Mouse (Mus musculus): ENCODE data around the gene Trappc5. TPM values are rescaled to one million over a fixed set of nuclear protein-coding genes. Genes with fewer than 3 reads are reported as not detected.

Trappc5 gene
- polyA plus RNA-seq, 1 experiment from 2014 or later = 47.2 TPM

DNA sequence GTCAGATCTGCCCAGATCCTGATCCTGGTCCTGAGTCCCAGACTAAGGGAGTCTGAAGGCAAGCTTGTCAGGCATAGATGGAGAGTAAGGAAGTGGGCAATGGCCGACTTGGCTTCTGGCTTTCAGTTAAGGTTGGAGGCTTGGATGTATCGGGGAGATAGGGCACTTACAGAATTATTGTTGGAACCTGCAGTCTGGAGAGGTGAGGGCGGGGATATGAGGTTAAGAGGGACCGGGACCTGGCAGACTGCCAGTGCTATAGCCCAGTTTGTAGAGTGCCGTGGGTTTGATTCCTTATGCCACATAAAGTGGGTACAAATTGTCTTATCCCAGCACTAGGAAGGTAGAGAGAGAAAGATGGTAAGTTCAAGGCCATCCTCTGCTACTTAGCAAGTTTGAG is 3.6 kb downstream of the Trappc5 start:
- Histone ChIP-seq H3K9me3 (replicated peaks) (no peaks in the 10 kb centered on the region), H3K4me1 (peaks cover 15% of the 10 kb centered on the region), H3K27ac (replicated peaks) (no peak overlapping the region), H3K27me3 (ENCODE audit: low read depth, poor library complexity, severe bottlenecking) (no peaks in the 10 kb centered on the region), H3K4me3 (no peak overlapping the region), H3K36me3 (peaks cover 51% of the 10 kb centered on the region)
- DNase-seq (ENCODE audit: low spot score) = no peak
- WGBS = 95% methylated on average over 5 of the region's 5 CpGs

DNA sequence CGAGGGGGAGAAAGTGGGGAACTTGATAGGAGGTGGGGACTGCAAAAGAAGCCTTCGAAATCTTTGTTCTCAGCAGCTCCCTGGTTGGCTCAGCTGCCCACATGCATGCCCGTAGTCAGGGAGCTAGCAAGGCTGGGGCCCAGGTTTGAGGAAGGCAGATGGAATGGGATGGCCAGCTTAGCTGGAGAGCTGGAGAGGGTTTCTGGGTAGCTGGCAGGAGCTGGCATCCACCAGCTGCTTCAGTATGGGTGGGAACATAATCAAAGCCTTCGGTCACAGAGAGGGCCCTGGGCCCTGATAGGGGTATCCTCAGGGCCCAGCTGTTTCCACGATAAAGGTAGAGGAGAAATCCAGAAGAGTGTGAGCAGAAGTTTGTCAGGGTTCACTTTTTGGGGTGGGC is 6.3 kb downstream of the Trappc5 start:
- H3K27me3 ChIP-seq (ENCODE audit: low read depth, poor library complexity, severe bottlenecking) = no peaks in the 10 kb centered on the region
- H3K27ac ChIP-seq (replicated peaks) = no peak overlapping the region
- H3K4me3 ChIP-seq = no peak overlapping the region
- no peak for DNase-seq (ENCODE audit: low spot score)
- WGBS = 87% methylated on average over 5 of the region's 5 CpGs
- H3K36me3 ChIP-seq = peaks cover 51% of the 10 kb centered on the region
- H3K9me3 ChIP-seq (replicated peaks) = no peaks in the 10 kb centered on the region
- H3K4me1 ChIP-seq = peaks cover 6% of the 10 kb centered on the region

DNA sequence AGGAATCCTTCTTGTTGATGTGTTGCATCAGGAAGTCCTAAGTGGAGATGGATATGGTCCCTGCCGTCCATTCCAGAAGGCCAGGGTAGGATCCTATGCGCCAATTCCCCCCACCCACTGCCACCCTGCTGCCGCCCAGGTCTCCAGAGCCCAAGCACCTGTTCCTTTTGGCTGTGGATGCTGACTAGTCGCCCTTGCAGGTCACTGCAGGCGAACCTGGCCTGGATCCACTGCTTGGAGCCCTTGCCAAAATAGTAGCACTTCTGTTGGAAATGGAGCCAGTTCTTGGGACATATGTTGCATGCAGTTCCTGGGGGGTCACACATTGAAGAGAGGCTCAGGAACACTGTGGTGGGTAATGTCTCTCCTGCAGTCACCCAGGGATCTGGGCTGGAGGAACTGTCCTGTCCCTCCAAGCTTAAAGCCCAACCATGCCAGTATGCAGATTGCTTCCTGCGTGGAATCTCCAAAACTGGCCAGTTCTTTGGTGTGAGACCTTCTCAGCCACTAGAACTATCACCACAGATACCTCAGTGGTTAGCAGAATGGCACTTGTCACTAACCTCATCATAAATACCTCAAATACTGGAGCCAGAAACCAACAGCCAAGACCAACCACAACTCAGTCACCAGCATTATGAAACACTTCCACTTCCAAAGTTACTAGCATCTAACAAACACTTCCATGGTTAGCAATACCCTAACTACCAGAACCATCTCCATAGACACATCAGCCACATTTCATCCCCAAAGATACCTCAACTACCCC is 7.5 kb downstream of the Trappc5 start:
- 81% methylated on average over 6 of the region's 6 CpGs for WGBS

DNA sequence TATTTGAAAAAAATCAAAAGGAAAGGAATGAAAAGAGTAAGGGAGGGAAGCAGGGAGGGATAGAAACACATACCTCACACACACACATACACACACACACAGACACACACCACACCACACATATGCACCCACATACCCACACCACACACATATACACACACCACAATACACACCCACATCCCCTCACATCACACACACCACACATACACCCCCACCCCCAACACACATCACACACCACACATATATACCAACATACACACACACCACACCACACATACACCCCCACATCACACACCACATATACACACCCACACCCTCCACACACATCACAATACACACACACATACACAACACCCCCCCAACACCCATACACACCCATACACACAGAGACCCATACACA is 8.4 kb downstream of the Trappc5 start:
- H3K27me3 ChIP-seq (ENCODE audit: low read depth, poor library complexity, severe bottlenecking) = no peaks in the 10 kb centered on the region
- H3K36me3 ChIP-seq = peaks cover 39% of the 10 kb centered on the region
- no peak overlapping the region for H3K4me3 ChIP-seq
- H3K27ac ChIP-seq (replicated peaks) = no peak overlapping the region
- no peak for DNase-seq (ENCODE audit: low spot score)
- no peaks in the 10 kb centered on the region for H3K4me1 ChIP-seq
- H3K9me3 ChIP-seq (replicated peaks) = no peaks in the 10 kb centered on the region

More for the DNA sequence above, 7.5 kb downstream of the Trappc5 start:
- Histone ChIP-seq H3K4me3 (no peak overlapping the region), H3K36me3 (peaks cover 48% of the 10 kb centered on the region), H3K9me3 (replicated peaks) (no peaks in the 10 kb centered on the region), H3K27me3 (ENCODE audit: low read depth, poor library complexity, severe bottlenecking) (no peaks in the 10 kb centered on the region), H3K27ac (replicated peaks) (no peak overlapping the region), H3K4me1 (no peaks in the 10 kb centered on the region)
- DNase-seq (ENCODE audit: low spot score) = no peak

DNA sequence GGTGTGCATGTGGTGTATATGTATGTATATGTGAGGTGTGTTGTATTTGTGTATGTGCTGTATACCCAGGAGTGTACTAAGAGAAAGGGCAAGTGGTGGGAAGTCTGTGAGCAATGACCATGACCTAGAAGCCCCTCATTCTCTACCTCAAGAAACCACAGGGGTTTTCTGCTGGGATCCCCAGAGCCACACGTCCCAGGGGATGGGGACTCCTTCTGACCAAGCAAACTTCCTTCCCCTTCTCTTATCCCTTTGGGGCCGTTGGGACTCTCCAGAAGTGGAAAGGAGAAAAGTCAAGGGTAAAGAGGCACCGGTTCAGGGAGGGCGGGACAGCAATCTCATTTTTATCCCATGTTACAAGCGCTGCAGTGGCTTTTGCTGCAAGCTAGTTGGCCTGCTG is 9.3 kb downstream of the Trappc5 start:
- Histone ChIP-seq H3K27ac (replicated peaks) (no peak overlapping the region), H3K27me3 (ENCODE audit: low read depth, poor library complexity, severe bottlenecking) (no peaks in the 10 kb centered on the region), H3K36me3 (peaks cover 30% of the 10 kb centered on the region), H3K9me3 (replicated peaks) (no peaks in the 10 kb centered on the region), H3K4me3 (no peak overlapping the region), H3K4me1 (no peaks in the 10 kb centered on the region)
- 74% methylated on average over 5 of the region's 5 CpGs for WGBS
- DNase-seq (ENCODE audit: low spot score) = no peak

DNA sequence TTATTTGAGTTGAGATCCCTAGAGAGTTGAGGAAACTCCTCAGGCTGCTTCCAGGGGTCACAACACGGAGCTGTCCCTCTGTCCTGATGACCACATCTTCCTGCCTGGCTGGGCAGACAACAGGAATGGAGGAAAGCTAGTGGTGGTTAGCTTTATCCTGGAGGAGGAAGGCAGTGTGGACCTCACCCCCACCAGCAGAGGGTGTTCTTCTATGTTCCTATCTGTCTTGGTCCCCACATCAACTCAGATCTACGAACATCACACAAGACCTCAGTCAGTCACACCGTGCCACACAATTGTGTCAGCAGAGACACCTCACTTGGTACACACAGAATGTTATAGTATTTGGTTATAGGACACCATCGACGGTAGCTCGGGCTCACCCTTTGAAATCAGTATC is 11.4 kb downstream of the Trappc5 start:
- no peak for DNase-seq (ENCODE audit: low spot score)
- H3K27ac ChIP-seq (replicated peaks) = no peak overlapping the region
- H3K4me1 ChIP-seq = no peaks in the 10 kb centered on the region
- H3K4me3 ChIP-seq = no peak overlapping the region
- WGBS = 80% methylated on average over 6 of the region's 6 CpGs
- H3K36me3 ChIP-seq = peaks cover 9% of the 10 kb centered on the region
- no peaks in the 10 kb centered on the region for H3K9me3 ChIP-seq (replicated peaks)
- no peaks in the 10 kb centered on the region for H3K27me3 ChIP-seq (ENCODE audit: low read depth, poor library complexity, severe bottlenecking)

DNA sequence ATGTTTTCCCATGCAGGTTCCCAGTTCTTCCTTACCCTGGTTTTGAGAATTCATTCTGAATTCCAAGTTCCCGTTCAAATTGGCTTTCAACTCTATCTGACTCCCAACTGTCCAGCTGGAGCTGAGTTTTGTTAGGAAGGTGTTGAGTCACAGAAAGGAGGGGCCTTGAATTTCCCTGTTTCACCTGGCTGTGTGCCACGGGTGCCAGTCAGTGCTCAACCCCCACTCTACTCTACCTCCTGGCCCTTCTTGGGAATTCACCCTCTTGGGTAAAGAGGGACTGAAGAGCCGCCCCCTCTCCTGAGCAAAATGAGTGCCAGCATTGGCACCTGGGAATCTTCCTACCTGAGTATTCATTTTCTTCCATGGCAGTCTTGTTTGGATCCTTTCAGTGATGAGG is 14.7 kb downstream of the Trappc5 start:
- 79% methylated on average over 3 of the region's 3 CpGs for WGBS
- no peaks in the 10 kb centered on the region for H3K27me3 ChIP-seq (ENCODE audit: low read depth, poor library complexity, severe bottlenecking)

DNA sequence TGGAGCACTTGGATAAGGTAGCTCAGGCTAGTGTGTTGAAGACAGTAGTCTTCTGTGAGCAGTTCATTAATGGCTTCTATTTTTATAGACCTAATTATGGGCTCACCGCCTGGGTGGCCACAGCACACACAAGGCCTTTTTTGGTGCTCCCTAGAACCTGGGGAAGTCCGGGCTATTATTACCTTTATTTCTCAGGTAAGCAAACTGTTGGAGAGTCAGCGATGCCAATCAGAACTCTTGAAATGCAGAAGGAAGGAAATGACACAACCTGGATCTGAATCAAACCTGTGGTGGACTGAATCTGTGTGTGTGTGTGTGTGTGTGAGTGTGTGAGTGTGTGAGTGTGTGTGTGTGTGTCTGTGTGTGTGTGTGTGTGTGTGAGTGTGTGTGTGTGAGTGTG is 18.0 kb downstream of the Trappc5 start, which contains the start of gene Fcer2a:
TSS of gene Fcer2a (minus strand) at position 55 of the 400 bp plus-strand sequence.
- no peak within 1 kb of the TSS for H3K4me3 ChIP-seq
- H3K27me3 ChIP-seq (ENCODE audit: low read depth, poor library complexity, severe bottlenecking) = no peaks in the 10 kb centered on the region
- H3K9me3 ChIP-seq (replicated peaks) = no peaks in the 10 kb centered on the region; the same call in 1 of the 2 replicates
- no peak within 1 kb of the TSS for H3K27ac ChIP-seq (replicated peaks)
- 89% methylated on average over 3 of the region's 3 CpGs for WGBS
- H3K4me1 ChIP-seq = no peaks in the 10 kb centered on the region
- DNase-seq (ENCODE audit: low spot score) = no peak
- H3K36me3 ChIP-seq = no peaks in the 10 kb centered on the region

More for the DNA sequence above, 14.7 kb downstream of the Trappc5 start:
- H3K9me3 ChIP-seq (replicated peaks) = no peaks in the 10 kb centered on the region; the same call in 1 of the 2 replicates
- DNase-seq (ENCODE audit: low spot score) = no peak
- no peaks in the 10 kb centered on the region for H3K4me1 ChIP-seq
- H3K36me3 ChIP-seq = no peaks in the 10 kb centered on the region
- H3K4me3 ChIP-seq = no peak overlapping the region
- H3K27ac ChIP-seq (replicated peaks) = no peak overlapping the region

DNA sequence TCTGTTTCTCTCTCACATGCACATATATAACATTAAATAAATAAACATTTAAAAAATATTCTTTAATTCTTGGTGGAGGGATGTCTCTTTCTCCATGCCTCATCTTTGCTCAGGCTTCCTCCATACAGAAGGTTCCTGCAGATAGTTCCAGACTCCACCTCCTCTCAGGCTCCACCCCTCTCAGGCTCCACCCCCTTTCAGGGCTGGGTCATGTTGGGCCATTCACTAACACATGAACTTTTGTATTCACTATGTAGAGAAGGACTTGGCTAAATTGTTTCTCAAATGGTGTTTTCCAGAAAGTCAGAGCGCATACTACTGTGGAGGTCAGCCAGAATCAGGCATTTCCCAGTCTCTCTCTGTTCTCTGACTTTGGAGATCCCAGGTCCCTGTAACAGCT is 25.4 kb downstream of the Trappc5 start:
- no peaks in the 10 kb centered on the region for H3K9me3 ChIP-seq (replicated peaks)
- H3K4me3 ChIP-seq = no peak overlapping the region
- no peaks in the 10 kb centered on the region for H3K4me1 ChIP-seq
- no peak for DNase-seq (ENCODE audit: low spot score)
- WGBS = 93% methylated on average over 1 of the region's 1 CpGs
- no peaks in the 10 kb centered on the region for H3K36me3 ChIP-seq
- H3K27ac ChIP-seq (replicated peaks) = no peak overlapping the region
- H3K27me3 ChIP-seq (ENCODE audit: low read depth, poor library complexity, severe bottlenecking) = no peaks in the 10 kb centered on the region

DNA sequence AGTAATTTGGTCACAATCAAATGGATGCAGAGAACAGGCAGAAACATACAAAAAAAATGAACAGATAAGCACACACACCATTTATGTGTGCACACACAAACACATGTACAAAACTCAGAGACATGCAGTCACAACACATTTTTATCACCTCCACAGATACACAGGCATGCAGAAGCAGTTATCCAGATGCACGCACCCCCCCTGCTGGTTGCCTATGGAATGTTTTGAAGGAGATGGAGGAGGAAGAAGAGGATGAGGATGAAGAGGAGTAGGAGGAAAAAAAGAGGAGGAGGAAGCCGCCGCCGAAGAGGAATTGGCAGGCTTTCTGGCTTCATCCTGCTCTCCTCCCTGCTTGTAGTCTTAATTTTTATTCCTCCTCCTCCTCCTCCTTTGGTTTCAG is 29.6 kb downstream of the Trappc5 start:
- no peaks in the 10 kb centered on the region for H3K4me1 ChIP-seq
- no peak overlapping the region for H3K27ac ChIP-seq (replicated peaks)
- WGBS = 60% methylated on average over 4 of the region's 4 CpGs
- H3K9me3 ChIP-seq (replicated peaks) = no peaks in the 10 kb centered on the region
- DNase-seq (ENCODE audit: low spot score) = no peak
- H3K4me3 ChIP-seq = no peak overlapping the region
- no peaks in the 10 kb centered on the region for H3K27me3 ChIP-seq (ENCODE audit: low read depth, poor library complexity, severe bottlenecking)
- H3K36me3 ChIP-seq = no peaks in the 10 kb centered on the region

DNA sequence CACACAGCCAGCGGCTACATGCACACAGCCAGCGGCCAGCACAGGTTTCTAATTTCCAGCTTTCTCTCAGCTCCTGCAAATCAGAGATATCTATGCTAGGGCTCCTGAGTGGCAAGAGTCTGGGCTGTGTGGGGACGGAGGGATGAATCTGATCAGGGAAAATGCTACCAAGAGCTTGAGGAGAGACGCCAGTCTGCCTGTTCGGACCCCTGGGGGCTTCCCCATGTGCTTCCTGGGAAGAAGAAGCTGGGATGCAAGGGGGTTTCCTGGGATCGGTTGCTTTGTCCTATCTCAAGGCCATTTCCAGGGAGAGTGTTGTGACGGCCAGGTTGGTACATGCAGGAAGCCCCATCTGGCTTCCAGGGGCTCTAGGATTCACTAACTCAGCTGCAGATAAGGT is 31.5 kb downstream of the Trappc5 start:
- no peaks in the 10 kb centered on the region for H3K27me3 ChIP-seq (ENCODE audit: low read depth, poor library complexity, severe bottlenecking)
- DNase-seq (ENCODE audit: low spot score) = no peak
- H3K4me1 ChIP-seq = no peaks in the 10 kb centered on the region
- H3K4me3 ChIP-seq = no peak overlapping the region
- no peaks in the 10 kb centered on the region for H3K9me3 ChIP-seq (replicated peaks)
- no peak overlapping the region for H3K27ac ChIP-seq (replicated peaks)
- H3K36me3 ChIP-seq = no peaks in the 10 kb centered on the region
- WGBS = 72% methylated on average over 7 of the region's 7 CpGs

DNA sequence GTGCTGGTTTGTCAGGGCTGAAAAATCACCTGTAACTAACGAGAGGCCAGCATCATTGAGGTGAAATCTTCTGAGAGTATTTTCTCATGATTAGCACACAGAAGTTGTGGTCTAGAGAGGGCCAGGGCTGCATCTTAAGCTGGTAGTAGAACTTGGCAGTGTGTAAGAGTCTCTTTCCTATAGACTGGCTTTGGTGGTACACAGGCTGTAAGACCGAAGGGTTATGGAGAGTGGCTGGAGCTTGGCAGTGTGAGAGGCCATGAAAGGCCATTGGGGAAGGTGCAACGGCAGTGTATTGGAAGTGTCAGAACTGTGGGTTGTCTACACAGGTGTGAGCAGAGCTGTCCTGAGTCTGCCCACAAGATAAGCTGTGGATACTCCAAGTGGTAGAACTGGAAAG is 34.2 kb downstream of the Trappc5 start:
- no peak for DNase-seq (ENCODE audit: low spot score)
- Histone ChIP-seq H3K36me3 (no peaks in the 10 kb centered on the region), H3K27ac (replicated peaks) (no peak overlapping the region), H3K9me3 (replicated peaks) (no peaks in the 10 kb centered on the region), H3K4me3 (no peak overlapping the region), H3K27me3 (ENCODE audit: low read depth, poor library complexity, severe bottlenecking) (no peaks in the 10 kb centered on the region), H3K4me1 (no peaks in the 10 kb centered on the region)
- WGBS = 87% methylated on average over 3 of the region's 3 CpGs

DNA sequence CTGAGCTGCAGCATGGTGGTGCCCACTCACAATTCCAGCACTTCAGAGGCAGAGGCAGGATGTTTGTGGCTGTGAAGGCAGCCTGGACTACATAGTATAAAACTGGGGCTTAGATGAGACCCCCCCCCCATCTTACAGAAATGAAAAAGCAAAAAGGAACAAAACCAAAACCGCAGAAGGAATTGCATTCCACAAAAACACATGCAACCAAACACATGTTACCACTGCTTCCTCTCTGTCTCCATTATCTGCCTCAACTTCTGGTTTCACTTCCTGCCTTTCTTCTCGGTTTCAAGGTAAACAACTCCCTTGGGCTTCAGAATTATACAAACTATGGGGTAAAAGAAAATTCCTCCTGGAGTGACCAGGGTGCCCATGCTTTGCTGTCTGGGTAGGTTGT is 35.5 kb downstream of the Trappc5 start:
- Histone ChIP-seq H3K27me3 (ENCODE audit: low read depth, poor library complexity, severe bottlenecking) (no peaks in the 10 kb centered on the region), H3K4me3 (no peak overlapping the region), H3K36me3 (no peaks in the 10 kb centered on the region), H3K27ac (replicated peaks) (no peak overlapping the region), H3K9me3 (replicated peaks) (no peaks in the 10 kb centered on the region), H3K4me1 (no peaks in the 10 kb centered on the region)
- no peak for DNase-seq (ENCODE audit: low spot score)
- WGBS = 61% methylated on average over 2 of the region's 2 CpGs

Data from midbrain, embryonic 10.5 days (tissue).